Mouse (Mus musculus): ENCODE measurements around the gene Trim30b.
"Not testable (repeated sequence)": the region's sequence is repeated elsewhere in the genome, so short reads cannot be mapped to it uniquely, and the experiment has no call there.

The Trim30b gene

DNA sequence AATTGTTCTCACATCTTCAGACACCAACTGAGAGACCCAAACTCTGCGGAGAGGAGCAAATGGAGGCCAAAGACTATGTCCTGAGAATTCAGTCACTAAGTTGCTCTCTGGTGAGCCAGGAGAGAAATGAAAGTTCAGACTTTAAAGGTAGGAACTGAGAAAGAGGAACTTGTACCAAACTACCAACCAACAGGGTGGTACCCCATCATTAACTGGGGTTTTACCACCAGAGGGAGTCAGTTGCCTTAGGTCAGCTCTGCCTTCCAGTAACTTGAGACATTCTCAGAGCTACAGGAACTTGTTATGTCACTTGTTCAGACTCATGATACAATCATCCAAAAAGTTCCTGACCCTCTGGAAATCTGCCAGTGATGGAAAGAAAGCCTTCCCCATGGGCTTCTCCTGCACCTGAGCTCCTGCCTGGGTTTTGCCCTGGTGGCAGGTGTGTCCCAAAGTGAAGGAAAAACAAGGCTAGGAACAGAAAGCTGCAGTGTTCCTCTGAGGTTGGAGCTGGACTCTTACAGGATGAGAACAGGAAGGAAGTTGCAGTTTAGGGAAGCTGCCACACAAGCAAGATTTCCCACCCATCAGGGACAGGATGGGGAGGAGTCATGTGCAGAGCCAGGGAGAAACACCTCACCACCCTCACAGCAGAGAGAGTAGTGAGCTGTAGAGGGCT is at the start of gene Trim30b:
TSS of gene Trim30b (minus strand) at position 149 of the 679 bp plus-strand sequence.
- peak; percentile 69 for DNase-seq

DNA sequence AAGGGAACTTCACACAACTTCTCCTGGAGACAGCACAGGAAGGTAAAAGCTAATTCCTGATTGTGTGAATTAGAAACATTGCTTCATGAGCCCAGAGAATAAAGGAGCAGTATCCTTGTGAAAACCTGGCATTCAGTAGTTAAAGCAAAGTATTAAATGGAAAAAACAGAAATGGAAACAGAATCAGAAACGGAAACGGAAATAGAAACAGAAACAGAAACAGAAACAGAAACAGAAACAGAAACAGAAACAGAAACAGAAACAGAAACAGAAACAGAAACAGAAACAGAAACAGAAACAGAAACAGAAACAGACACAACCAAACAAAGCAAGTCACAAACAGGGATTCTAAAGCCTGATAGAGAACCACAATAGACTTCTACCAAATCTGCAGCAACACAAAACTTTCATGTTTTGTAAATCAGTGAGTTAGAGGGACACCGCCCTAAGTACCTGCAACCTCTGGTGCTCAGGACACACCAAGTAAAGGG is 34.8 kb upstream of the Trim30b start:
- DNase-seq: no peak

DNA sequence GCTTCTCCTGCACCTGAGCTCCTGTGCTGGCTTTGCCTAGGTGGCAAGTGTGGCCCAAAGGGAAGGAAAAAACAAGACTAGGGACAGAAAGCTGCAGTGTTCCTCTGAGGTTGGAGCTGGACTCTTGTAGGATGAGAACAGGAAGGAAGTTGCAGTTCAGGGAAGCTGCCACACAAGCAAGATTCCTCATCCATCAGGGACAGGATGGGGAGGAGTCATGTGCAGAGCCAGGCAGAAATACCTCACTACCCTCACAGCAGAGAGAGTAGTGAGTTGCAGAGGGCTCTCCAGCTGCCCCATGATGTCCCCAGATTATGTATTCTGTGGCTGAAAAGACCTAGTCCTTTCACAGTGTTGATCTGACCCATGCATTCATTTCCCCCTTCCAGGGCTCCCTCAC is 31.5 kb upstream of the Trim30b start:
- peak; percentile 3 for DNase-seq

DNA sequence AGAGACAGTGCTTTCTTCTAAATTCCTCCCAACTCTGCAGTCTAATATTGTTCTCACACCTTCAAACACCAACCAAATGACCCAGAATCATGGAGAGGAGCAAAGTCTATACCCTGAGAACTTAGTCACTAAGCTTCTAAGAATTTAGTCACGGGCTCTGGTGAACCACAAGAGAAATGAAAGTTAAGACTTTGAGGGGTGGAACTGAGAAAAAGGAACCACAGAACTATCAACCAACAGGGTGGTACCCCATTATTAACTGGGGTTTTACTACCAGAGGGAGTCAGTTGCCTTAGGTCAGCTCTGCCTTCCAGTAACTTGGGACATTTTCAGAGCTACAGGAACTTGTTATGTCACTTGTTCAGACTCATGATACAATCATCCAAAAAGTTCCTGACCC is 31.0 kb upstream of the Trim30b start, which contains the start of gene Trim30c:
TSS of gene Trim30c (minus strand) at position 140 of the 400 bp plus-strand sequence.
- peak; percentile 3 for DNase-seq

GRCm38 (mm10) chr7:104398492-104398891 is 28.8 kb upstream of the Trim30b start:
- no peak for DNase-seq

- DNase-seq: no peak
Observed at GRCm38 (mm10) chr7:104366339-104366738, 3.3 kb downstream of the Trim30b start.

DNA sequence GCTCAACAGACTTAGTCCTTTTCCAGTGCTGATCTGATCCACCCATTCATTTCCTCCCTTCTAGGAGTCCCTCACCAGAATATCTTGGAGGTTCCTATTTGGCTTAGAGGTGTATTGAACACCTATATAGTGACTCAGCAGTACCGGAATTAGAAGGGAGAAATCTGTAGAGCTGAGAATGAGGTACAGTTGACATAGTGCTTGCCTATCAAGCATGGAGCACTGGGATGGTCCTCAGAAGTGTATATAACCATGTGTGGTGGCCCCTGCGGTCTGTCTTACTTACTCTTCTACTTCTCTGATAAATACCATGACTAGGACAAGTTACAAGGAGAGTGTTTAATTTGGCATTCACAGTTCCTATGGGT is 16.1 kb downstream of the Trim30b start:
- no peak for DNase-seq

GRCm38 (mm10) chr7:104352717-104353599 is 16.7 kb downstream of the Trim30b start, which contains the start of gene Trim12c:
Gene Trim12c (minus strand): TSS chr7:104353362.
- DNase-seq: peak; percentile 93

- not testable (repeated sequence) for DNase-seq
Observed at GRCm38 (mm10) chr7:104348043-104348442, 21.6 kb downstream of the Trim30b start.

DNA sequence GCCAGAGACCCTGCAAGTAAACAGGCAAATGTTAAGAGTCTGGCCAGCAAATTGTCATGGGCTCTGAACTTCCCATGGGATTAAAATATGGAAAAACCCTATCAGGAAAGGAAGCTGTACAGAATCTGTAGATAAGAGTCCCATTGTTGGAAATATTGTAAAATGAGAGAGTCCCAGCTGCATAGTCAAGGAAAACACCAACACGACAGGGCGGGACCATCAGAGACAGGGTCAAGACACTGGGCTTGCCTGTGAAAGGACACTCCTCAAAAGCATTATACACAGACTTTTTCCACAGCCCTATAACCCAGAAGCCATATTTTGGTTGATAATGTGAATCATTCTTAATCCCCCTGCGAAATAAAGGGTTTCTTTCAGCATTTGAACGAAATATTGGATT is 28.9 kb downstream of the Trim30b start:
- not testable (repeated sequence) for DNase-seq

DNA sequence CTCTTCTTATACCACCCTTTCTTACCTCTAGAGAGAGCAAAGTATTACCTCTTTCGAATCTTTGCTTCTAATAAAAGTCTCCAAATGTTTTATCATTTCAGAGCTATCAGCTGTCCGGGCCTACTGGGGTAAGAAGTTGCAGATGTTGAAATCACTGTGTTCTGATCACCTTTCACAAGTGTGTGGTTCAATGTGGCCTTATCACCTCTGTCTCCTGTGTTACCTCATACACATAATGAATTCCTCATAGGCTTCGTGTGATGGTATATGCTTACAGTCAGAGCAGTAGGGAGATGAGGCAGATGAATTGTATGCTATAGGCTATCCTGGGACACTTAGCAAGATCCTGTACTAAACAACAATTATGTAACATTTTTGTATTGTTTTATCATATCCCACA is 34.1 kb downstream of the Trim30b start:
- DNase-seq: not testable (repeated sequence)

DNA sequence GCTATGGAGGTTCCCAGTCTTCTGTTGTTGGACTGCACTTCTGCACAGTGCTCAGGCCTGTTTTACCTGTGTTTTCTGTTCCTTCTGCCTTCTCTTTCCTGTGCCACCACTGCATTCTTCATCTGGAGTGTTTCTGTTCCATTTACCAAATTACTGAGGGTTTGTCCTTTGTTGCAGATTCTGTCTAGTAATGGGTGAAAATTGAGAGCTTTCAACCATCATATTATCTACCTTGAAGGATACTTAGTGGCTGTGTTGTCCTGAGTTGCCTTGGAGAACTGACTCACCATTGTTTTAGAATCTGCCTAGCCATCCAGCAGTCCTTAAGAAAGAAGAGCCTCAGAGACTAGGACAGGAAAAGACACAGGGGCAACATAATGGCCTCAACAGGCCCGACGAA is 40.5 kb downstream of the Trim30b start, which contains the start of gene Trim34b:
TSS of gene Trim34b (plus strand) at position 301 of the 400 bp plus-strand sequence.
- DNase-seq: not testable (repeated sequence)

DNA sequence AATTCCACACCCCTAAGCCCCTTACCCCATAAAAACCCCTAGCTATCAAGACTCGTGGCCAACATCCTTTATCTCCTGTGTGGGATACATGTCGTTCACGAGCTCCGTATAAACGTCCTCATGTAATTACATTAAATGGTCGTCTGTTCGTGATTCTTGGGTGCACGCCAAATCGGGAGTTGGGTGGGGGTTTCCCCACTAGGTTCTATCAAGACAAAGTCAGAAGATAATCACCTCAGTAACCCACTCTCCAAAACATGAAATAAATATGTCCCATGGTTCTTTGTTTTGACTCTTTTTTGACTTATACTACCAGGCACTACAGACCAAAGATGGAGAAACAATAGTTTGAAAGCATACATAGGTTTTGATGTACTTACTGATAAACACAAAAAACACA is 47.7 kb downstream of the Trim30b start:
- DNase-seq: no peak

DNA sequence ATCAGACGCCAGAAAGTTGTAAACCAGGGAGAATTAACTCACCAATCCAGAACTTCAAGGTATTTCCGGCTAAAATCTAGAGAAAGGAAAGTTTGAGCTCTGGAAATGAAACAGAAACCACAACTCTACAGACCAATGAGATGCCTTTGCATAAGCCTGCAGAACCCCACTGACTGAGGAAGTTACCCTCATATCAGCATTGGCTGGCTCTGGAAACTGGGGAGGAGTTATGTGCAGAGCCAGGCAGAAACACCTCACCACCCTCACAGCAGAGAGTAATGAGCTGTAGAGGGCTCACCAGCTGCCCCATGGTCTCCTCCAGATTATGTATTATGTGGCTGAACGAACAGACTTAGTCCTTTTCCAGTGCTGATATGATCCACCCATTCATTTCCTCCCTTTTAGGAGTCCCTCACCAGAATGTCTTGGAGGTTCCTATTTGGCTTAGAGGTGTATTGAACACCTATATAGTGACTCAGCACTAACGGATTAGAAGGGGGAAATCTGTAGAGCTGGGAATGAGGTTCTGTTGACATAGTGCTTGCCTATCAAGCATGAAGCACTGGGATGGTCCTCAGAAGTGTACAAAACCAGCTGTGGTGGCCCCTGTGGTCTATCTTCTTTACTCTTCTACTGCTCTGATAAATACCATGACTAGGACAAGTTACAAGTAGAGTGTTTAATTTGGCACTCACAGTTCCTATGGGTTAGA is 54.2 kb downstream of the Trim30b start, which contains the start of gene Trim12a:
TSS of gene Trim12a (minus strand) at position 98 of the 712 bp plus-strand sequence.
- not testable (repeated sequence) for DNase-seq

DNA sequence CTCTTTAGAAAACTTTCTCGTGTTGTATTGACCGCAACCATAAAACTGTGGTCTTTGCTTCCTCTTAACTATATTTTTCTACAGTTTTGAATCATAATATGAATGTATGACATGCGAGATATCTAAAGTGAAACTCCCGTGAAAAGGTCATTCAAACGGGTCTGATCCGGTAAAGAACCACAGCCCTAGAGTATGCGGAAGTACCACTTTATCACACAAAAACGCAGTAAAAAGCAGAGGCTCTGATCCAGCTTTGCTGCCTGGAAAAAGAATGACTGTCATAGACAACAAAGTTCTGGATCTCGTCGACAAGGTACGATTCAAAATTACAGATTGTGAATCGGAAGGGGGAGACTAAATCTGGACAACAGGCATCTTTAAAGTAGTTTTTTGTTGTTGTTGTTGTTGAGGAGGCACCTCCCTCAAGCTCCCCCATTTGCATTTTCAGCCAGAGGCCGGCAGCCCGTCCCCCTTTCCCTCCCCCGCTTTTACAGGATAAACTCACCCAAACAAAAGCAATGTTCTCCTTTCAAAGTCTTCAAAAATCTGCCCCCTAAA is 54.8 kb downstream of the Trim30b start:
- DNase-seq: peak; percentile 25
